21 mouse cellular contexts compared by ENCODE assay signal in genomic region chr10:29736677-29737076, GRCm38 (mm10).
"Had no signal": no experiment of that assay in that cellular context is flagged by ENCODE, and none has a peak within 500 bp of the region (broad histone marks: within the 10 kb centered on the region; RNA-seq: fewer than 3 reads in every experiment).

No protein-coding gene starts in this region.

- DNase-seq: kidney, adult 8-10 months; kidney, postnatal 10 days; kidney, postnatal 36 days; layer of hippocampus, postnatal 36 days; liver, postnatal 0 days; lung, embryonic 14.5 days; right cerebral cortex, postnatal 25 days; spleen, adult 18-20 months; thymus, adult 18-20 months; thymus, postnatal 36 days had no signal

- ATAC-seq: liver, postnatal 0 days; lung, postnatal 0 days; midbrain, embryonic 15.5 days had no signal

- H3K27ac ChIP-seq: kidney, embryonic 15.5 days; left cerebral cortex, adult 2 months; limb, embryonic 13.5 days; liver, embryonic 14.5 days; macrophage; midbrain, embryonic 12.5 days; midbrain, embryonic 15.5 days; neural tube, embryonic 12.5 days; neural tube, embryonic 15.5 days; stomach, embryonic 15.5 days had no signal

- H3K27me3 ChIP-seq: kidney, embryonic 15.5 days; limb, embryonic 13.5 days; midbrain, embryonic 12.5 days; midbrain, embryonic 15.5 days; neural tube, embryonic 12.5 days; neural tube, embryonic 15.5 days; stomach, embryonic 15.5 days had no signal

- H3K36me3 ChIP-seq: kidney, embryonic 15.5 days; limb, embryonic 13.5 days; midbrain, embryonic 12.5 days; midbrain, embryonic 15.5 days; neural tube, embryonic 12.5 days; neural tube, embryonic 15.5 days; stomach, embryonic 15.5 days had no signal

- H3K4me3 ChIP-seq: kidney, embryonic 15.5 days; left cerebral cortex, adult 2 months; limb, embryonic 13.5 days; midbrain, embryonic 12.5 days; midbrain, embryonic 15.5 days; neural tube, embryonic 12.5 days; neural tube, embryonic 15.5 days; stomach, embryonic 15.5 days had no signal

- H3K4me1 ChIP-seq: kidney, embryonic 15.5 days; midbrain, embryonic 12.5 days; midbrain, embryonic 15.5 days; neural tube, embryonic 12.5 days; neural tube, embryonic 15.5 days; stomach, embryonic 15.5 days had no signal

- H3K9ac ChIP-seq: kidney, embryonic 15.5 days; limb, embryonic 13.5 days; liver, embryonic 14.5 days; liver, postnatal 0 days; lung, embryonic 14.5 days; midbrain, embryonic 12.5 days; midbrain, embryonic 15.5 days; neural tube, embryonic 12.5 days; neural tube, embryonic 15.5 days; stomach, embryonic 15.5 days had no signal

- H3K4me2 ChIP-seq: kidney, embryonic 15.5 days; limb, embryonic 13.5 days; lung, embryonic 14.5 days; midbrain, embryonic 12.5 days; midbrain, embryonic 15.5 days; neural tube, embryonic 12.5 days; neural tube, embryonic 15.5 days; stomach, embryonic 15.5 days had no signal

- H3K9me3 ChIP-seq: kidney, embryonic 15.5 days; limb, embryonic 13.5 days; midbrain, embryonic 12.5 days; midbrain, embryonic 15.5 days; neural tube, embryonic 12.5 days; neural tube, embryonic 15.5 days; stomach, embryonic 15.5 days had no signal
